Mouse (Mus musculus) liver, embryonic 14.5 days (tissue): Measurements from ENCODE around the gene Ephb1. TPM values are rescaled to one million over a fixed set of nuclear protein-coding genes. Genes with fewer than 3 reads are reported as not detected.

Experiments used
- ATAC-seq: fragments of 200-750 bp; cut with Nextera tagmentation; 2 replicates; pipeline ENCODE4 v1.8.0; 2017; ENCODE audit warnings: moderate number of reproducible peaks, mild to moderate bottlenecking, moderate library complexity; ENCODE audit not compliant: insufficient read depth
- DNase-seq, 3 experiments: peaks; one replicate each; pipeline ENCODE4 v3.0.0-alpha.2; 2012 to 2013; ENCODE audit warnings: low read depth in 3 of 3, low spot score in 3 of 3
- H3K27ac ChIP-seq: fragments of 300-500 bp; sonication (generic); 2 replicates; pipeline ENCODE4 v1.5.1; 2014; ENCODE audit warnings: moderate library complexity, mild to moderate bottlenecking, control low read depth, inconsistent platforms
- H3K27me3 ChIP-seq: fragments of 300-500 bp; sonication (generic); 2 replicates; pipeline ENCODE4 v1.6.1; 2014; ENCODE audit warnings: mild to moderate bottlenecking, low read length, moderate library complexity; ENCODE audit not compliant: control insufficient read depth, insufficient read depth
- H3K36me3 ChIP-seq: fragments of 300-500 bp; sonication (generic); replicated peaks from 2 replicates; pipeline ENCODE4 v1.6.1; 2014; ENCODE audit warnings: low read depth; ENCODE audit not compliant: control insufficient read depth, insufficient read depth
- H3K4me1 ChIP-seq, 2 experiments: fragments of 200-500 bp in 1 of 2; fragments of 300-500 bp in 1 of 2; sonication (generic) in 1 of 2; replicated peaks; 2 replicates each; pipeline ENCODE4 v1.6.1; 2012 to 2014; ENCODE audit warnings: antibody characterized with exemption in 1 of 2, inconsistent platforms in 1 of 2, low read length in 1 of 2; ENCODE audit not compliant: control insufficient read depth in 2 of 2, insufficient read depth in 2 of 2
- H3K4me2 ChIP-seq: fragments of 300-500 bp; sonication (generic); 2 replicates; pipeline ENCODE4 v1.6.1; 2014; ENCODE audit warnings: low read depth, mild to moderate bottlenecking, control low read depth, moderate library complexity
- H3K4me3 ChIP-seq, 2 experiments: fragments of 200-500 bp in 1 of 2; fragments of 300-500 bp in 1 of 2; sonication (generic) in 1 of 2; 2 replicates each; pipeline ENCODE4 v1.5.1; 2012 to 2014; ENCODE audit warnings: low read depth in 2 of 2, low read length in 2 of 2, mild to moderate bottlenecking in 2 of 2, control low read depth in 1 of 2, inconsistent platforms in 1 of 2, moderate library complexity in 1 of 2; ENCODE audit not compliant: insufficient read depth in 1 of 2
- H3K9ac ChIP-seq: fragments of 300-500 bp; sonication (generic); replicated peaks from 2 replicates; pipeline ENCODE4 v1.6.1; 2014; ENCODE audit warnings: mild to moderate bottlenecking, control low read depth, moderate library complexity
- H3K9me3 ChIP-seq: fragments of 300-500 bp; sonication (generic); 2 replicates; pipeline ENCODE4 v1.6.1; 2016; ENCODE audit warnings: low read length, mixed read lengths; ENCODE audit not compliant: control insufficient read depth
- CTCF ChIP-seq: IDR thresholded peaks from 2 replicates; pipeline ENCODE4 v1.5.1; 2016; ENCODE audit warnings: antibody characterized with exemption, low read depth, control low read depth
- EP300 ChIP-seq: IDR thresholded peaks from 2 replicates; pipeline ENCODE4 v1.6.1; 2016; ENCODE audit warnings: antibody characterized with exemption, low read depth
- WGBS: fragments of 180-500 bp; shearing (Covaris S2); extraction: QIAGEN DNeasy Blood & Tissue Kit; methylation state at CpG from one replicate; pipeline ENCODE4 v1.1.7; 2014; ENCODE audit not compliant: insufficient replicate concordance; 5-methylcytosine and 5-hydroxymethylcytosine counted together
- polyA plus RNA-seq, 2 experiments: library from polyadenylated mRNA; depleted of rRNA in 1 of 2; stranded (reverse) in 1 of 2; unstranded in 1 of 2; fragments of >200 nt; fragmentation: Nextera tagmentation in 1 of 2; extraction: Ambion mirVana in 1 of 2; gene quantifications; 2 replicates each; pipeline versions ENCODE4 v1.2.1 to v1.2.3; 2012 to 2014

Gene Ephb1
- polyA plus RNA-seq, 2 experiments = 0.25 to 0.29 TPM

DNA sequence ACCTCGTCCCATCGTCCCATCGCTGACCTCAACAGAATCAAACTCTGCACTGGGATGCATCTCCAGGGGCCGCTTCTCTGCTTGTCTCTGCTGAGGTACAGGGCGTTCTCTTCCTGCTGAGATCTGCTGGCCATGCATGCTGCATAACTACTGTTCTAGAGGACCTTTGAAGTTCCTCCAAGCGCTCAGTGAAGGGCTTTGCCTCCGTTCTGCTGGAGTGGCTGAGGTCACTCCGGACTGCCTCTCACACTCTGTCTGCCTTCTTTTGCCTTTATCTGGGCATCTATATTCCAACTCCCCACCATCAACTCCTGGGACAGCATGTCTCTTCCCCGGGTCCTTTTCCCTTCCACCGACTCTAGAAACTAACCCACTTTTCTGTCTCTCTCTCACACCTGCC is 352.3 kb downstream of the Ephb1 start:
- Histone ChIP-seq H3K4me2 (no peak overlapping the region), H3K9me3 (no peaks in the 10 kb centered on the region), H3K36me3 (no peaks in the 10 kb centered on the region), H3K27ac (no peak overlapping the region), H3K27me3 (no peaks in the 10 kb centered on the region), H3K9ac (no peak overlapping the region), H3K4me3 (no peak overlapping the region), H3K4me1 (peaks cover 0 to 8% of the 10 kb centered on the region in 2 experiments; a peak in 2 of 4 replicates)
- DNase-seq = no peak
- ATAC-seq = no peak
- WGBS = 80% methylated on average over 10 of the region's 10 CpGs
- TF ChIP-seq EP300 = no peak
- no peak for TF ChIP-seq CTCF

- ATAC-seq = no peak
- Histone ChIP-seq H3K4me2 (no peak overlapping the region), H3K4me3 (no peak overlapping the region), H3K36me3 (no peaks in the 10 kb centered on the region), H3K27ac (no peak overlapping the region), H3K9me3 (no peaks in the 10 kb centered on the region), H3K9ac (no peak overlapping the region), H3K27me3 (no peaks in the 10 kb centered on the region), H3K4me1 (peaks cover 2 to 12% of the 10 kb centered on the region in 2 experiments)
- DNase-seq = no peak
- no peak for TF ChIP-seq CTCF
- TF ChIP-seq EP300 = no peak
- 82% methylated on average over 11 of the region's 11 CpGs for whole genome bisulfite sequencing
Measured at GRCm38 (mm10) chr9:102001633-102002165, 352.8 kb downstream of the Ephb1 start.

DNA sequence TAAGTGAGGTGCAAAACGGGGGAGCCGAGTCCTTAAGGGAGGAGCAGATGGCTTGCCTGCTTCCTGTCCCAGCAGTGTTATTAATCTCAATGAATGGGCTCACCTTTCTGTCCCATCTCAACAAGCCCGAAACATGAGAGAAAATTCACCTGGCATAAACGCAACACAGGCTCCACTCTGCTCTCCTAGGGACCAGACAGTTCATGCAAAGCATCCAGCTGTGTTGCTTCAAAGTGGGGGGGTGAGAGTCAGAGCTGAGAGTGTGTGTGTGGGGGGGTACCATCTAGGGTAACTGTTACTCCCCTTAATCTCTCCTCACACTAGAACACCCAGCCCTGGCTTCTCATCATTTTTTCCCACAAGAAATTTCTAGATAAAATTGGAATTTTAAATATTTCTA is 354.8 kb downstream of the Ephb1 start:
- Histone ChIP-seq H3K9ac (no peak overlapping the region), H3K4me2 (no peak overlapping the region), H3K36me3 (no peaks in the 10 kb centered on the region), H3K27ac (no peak overlapping the region), H3K27me3 (no peaks in the 10 kb centered on the region), H3K4me3 (no peak overlapping the region), H3K4me1 (peaks cover 21 to 26% of the 10 kb centered on the region in 2 experiments), H3K9me3 (no peaks in the 10 kb centered on the region)
- no peak for DNase-seq
- TF ChIP-seq CTCF = no peak
- no peak for TF ChIP-seq EP300
- 67% methylated on average over 4 of the region's 4 CpGs for WGBS
- ATAC-seq = no peak

DNA sequence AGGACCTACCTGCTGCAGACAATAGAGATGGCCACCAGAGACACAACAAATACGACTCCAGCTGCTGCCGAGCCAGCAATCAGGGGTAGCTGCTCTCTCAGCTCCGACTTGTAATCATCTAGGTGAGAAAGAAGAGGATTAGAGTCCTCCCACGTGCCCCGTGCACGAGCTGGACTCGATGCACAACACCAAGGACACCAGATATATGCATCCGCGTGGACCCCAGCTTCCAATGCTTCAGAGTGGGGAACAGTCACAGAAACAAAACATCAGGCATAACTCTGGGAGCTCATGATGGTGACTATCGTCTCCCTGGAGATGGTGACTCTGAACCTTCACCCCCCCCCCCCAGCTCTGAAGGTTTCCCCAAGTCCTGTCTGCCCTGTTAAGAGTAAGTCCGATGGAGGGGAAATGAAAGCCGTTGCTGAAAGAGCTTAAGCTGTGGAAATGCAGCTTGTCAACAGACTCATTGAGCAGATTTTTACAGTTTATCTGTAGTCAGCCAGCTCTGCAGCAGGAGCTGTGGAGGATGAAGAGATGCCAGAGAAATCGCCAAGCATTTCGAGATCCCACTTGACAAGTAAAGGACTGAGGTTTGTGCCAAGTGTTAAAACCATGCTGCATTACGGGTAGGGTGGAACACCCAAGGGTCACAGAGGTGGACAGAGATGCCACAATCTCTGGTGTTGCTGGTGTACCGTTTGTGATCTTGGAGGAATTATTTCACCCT is 357.6 kb downstream of the Ephb1 start:
- no peak for TF ChIP-seq EP300
- TF ChIP-seq CTCF = no peak
- H3K27me3 ChIP-seq = no peaks in the 10 kb centered on the region
- no peaks in the 10 kb centered on the region for H3K36me3 ChIP-seq
- H3K9me3 ChIP-seq = no peaks in the 10 kb centered on the region
- peak overlapping the region; percentile 71 for H3K4me2 ChIP-seq
- H3K9ac ChIP-seq = peak overlapping the region; percentile 47
- H3K27ac ChIP-seq = peak overlapping the region; percentile 92
- DNase-seq = no peak
- H3K4me1 ChIP-seq = peaks cover 40 to 51% of the 10 kb centered on the region in 2 experiments
- no peak overlapping the region for H3K4me3 ChIP-seq
- WGBS = 66% methylated on average over 16 of the region's 16 CpGs
- no peak for ATAC-seq

DNA sequence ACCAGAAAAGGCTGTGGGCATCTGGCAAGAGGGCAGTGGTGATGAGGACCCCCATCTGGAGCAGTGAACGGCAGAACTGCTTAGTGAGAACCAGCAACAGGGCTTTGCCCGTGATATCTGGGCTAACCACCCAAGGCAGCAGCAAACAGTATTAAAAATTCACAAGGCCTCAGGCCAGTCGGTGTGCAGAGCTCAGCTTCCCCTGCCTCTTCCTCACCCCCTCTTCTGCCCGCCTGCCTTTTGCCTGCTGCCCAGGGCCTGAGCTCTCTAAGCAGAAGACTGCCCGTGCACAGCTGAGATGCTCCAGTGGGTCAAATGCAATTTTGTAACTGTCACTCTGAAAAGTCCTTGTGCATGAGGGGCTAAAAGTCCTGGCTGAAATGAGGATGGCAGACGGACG is 358.3 kb downstream of the Ephb1 start:
- TF ChIP-seq EP300 (no peak), CTCF (no peak)
- peak overlapping the region; percentile 47 for H3K9ac ChIP-seq
- H3K4me1 ChIP-seq = peaks cover 48 to 59% of the 10 kb centered on the region in 2 experiments
- ATAC-seq (peak; percentile 2; the same call in 1 of the 2 replicates), DNase-seq (no peak)
- no peaks in the 10 kb centered on the region for H3K27me3 ChIP-seq
- peak overlapping the region; percentile 10 to 35; a peak in 3 of 4 replicates for H3K4me3 ChIP-seq
- peak overlapping the region; percentile 71 for H3K4me2 ChIP-seq
- peak overlapping the region; percentile 92 for H3K27ac ChIP-seq
- H3K9me3 ChIP-seq = no peaks in the 10 kb centered on the region
- WGBS = 39% methylated on average over 7 of the region's 7 CpGs
- no peaks in the 10 kb centered on the region for H3K36me3 ChIP-seq
